Mouse (Mus musculus) midbrain, embryonic 15.5 days (tissue): ENCODE data around the gene Srebf2. TPM values are rescaled to one million over a fixed set of nuclear protein-coding genes. Genes with fewer than 3 reads are reported as not detected.

ENCODE experiments used
- ATAC-seq: fragments of 200-750 bp; cut with Nextera tagmentation; replicated peaks from 2 replicates; pipeline ENCODE4 v1.8.0; 2017; ENCODE audit warnings: moderate TSS enrichment
- H3K27ac ChIP-seq: fragments of 300-500 bp; sonication (generic); 2 replicates; pipeline ENCODE4 v1.5.1; 2015; ENCODE audit warnings: mild to moderate bottlenecking, inconsistent platforms
- H3K27me3 ChIP-seq: fragments of 300-500 bp; sonication (generic); replicated peaks from 2 replicates; pipeline ENCODE4 v1.6.1; 2015; ENCODE audit warnings: inconsistent platforms
- H3K36me3 ChIP-seq: fragments of 300-500 bp; sonication (generic); replicated peaks from 2 replicates; pipeline ENCODE4 v1.6.1; 2015; ENCODE audit warnings: inconsistent platforms
- H3K4me1 ChIP-seq: fragments of 300-500 bp; sonication (generic); 2 replicates; pipeline ENCODE4 v1.6.1; 2015; ENCODE audit warnings: inconsistent platforms
- H3K4me2 ChIP-seq: fragments of 300-500 bp; sonication (generic); 2 replicates; pipeline ENCODE4 v1.6.1; 2015; ENCODE audit warnings: inconsistent platforms, mild to moderate bottlenecking, moderate library complexity
- H3K4me3 ChIP-seq: fragments of 300-500 bp; sonication (generic); 2 replicates; pipeline ENCODE4 v1.5.1; 2015; ENCODE audit warnings: mild to moderate bottlenecking, inconsistent platforms
- H3K9ac ChIP-seq: fragments of 300-500 bp; sonication (generic); 2 replicates; pipeline ENCODE4 v1.6.1; 2015; ENCODE audit warnings: mild to moderate bottlenecking, inconsistent platforms
- H3K9me3 ChIP-seq: fragments of 300-500 bp; sonication (generic); 2 replicates; pipeline ENCODE4 v1.6.1; 2016; ENCODE audit warnings: inconsistent platforms
- WGBS: fragments of 180-500 bp; shearing (Covaris S2); methylation state at CpG from one replicate; pipeline ENCODE4 v1.1.7; 2015; ENCODE audit warnings: mixed read lengths; 5-methylcytosine and 5-hydroxymethylcytosine counted together
- polyA plus RNA-seq: library from polyadenylated mRNA; unstranded; fragments of >200 nt; fragmentation: Nextera tagmentation; extraction: Ambion mirVana; gene quantifications from 2 replicates; pipeline ENCODE4 v1.2.1, GENCODE M21; 2015

Gene Srebf2
- polyA plus RNA-seq, 1 experiment from 2014 or later: 224 TPM

DNA sequence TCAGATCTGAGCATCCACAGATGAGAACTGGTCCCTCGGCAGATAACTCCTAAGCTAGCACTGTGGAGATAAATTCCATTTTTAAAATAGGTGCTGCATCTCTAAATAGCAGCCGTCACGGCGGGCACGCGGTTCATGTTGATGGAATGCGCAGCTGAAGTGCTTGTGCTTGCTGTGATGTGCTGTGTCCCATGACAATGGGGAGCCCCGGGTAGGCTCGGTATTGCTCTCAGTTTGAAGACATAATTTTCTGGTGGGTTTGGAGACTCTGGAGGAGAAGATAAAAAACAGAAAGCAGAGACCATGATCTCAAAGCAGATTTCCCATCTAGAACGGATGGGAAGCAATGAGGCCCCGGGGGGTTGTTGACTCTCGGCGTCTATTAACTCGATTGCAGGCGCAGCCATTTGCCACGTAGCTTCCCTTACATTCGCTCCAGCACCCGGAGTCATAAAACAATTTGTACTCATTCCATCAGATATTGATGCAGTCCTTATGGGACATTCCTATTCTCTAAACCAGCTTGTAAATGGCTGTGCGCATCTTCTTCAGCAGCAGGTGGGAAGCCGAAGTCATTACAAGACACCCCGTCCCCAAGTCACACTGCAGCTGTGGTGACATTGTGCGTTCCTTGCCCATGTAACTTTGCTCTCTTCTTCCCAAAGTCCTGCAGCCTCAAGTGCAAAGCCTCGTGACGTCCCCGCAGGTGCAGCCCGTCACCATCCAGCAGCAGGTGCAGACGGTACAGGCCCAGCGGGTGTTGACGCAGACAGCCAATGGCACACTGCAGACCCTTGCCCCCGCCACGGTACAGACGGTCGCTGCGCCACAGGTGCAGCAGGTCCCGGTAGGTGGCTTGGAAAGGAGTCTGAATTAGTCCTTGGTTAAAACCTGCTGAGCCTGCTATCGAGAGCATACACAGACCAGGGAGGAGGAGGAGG, 23.7 kb downstream of the Srebf2 start:
- Histone ChIP-seq H3K9ac (no peak overlapping the region), H3K4me1 (peaks cover 23% of the 10 kb centered on the region), H3K4me2 (no peak overlapping the region), H3K27ac (no peak overlapping the region), H3K9me3 (no peaks in the 10 kb centered on the region), H3K36me3 (peaks cover 36% of the 10 kb centered on the region), H3K27me3 (no peaks in the 10 kb centered on the region), H3K4me3 (no peak overlapping the region)
- ATAC-seq: no peak
- 85% methylated on average over 36 of the region's 36 CpGs for WGBS

- no peaks in the 10 kb centered on the region for H3K9me3 ChIP-seq
- no peak overlapping the region for H3K4me2 ChIP-seq
- peaks cover 50% of the 10 kb centered on the region for H3K36me3 ChIP-seq
- 85% methylated on average over 8 of the region's 8 CpGs for WGBS
- no peak overlapping the region for H3K27ac ChIP-seq
- H3K4me3 ChIP-seq: no peak overlapping the region
- H3K4me1 ChIP-seq: peaks cover 4% of the 10 kb centered on the region; the same call in 1 of the 2 replicates
- no peak overlapping the region for H3K9ac ChIP-seq
- H3K27me3 ChIP-seq: no peaks in the 10 kb centered on the region
- no peak for ATAC-seq
These were observed 25.7 kb downstream of the Srebf2 start for GRCm38 (mm10) chr15:82172648-82173047.

DNA sequence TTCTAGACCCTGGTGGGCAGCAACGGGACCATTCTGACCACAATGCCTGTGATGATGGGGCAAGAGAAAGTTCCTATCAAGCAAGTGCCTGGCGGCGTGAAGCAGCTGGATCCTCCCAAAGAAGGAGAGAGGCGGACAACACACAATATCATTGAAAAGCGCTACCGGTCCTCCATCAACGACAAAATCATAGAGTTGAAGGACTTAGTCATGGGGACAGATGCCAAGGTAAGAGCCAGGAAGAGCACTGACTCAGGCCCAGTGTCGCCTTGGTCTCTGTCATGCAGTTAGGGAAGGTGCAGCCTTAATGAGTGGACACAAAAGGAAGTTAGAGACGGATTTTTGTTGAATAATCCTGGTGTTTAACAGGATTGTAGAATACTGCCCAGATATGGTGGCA, 28.1 kb downstream of the Srebf2 start:
- Histone ChIP-seq H3K4me2 (no peak overlapping the region), H3K9me3 (no peaks in the 10 kb centered on the region), H3K27ac (no peak overlapping the region), H3K36me3 (peaks cover 75% of the 10 kb centered on the region), H3K4me3 (no peak overlapping the region), H3K4me1 (no peaks in the 10 kb centered on the region), H3K9ac (no peak overlapping the region), H3K27me3 (no peaks in the 10 kb centered on the region)
- ATAC-seq: no peak
- WGBS: 95% methylated on average over 9 of the region's 9 CpGs

DNA sequence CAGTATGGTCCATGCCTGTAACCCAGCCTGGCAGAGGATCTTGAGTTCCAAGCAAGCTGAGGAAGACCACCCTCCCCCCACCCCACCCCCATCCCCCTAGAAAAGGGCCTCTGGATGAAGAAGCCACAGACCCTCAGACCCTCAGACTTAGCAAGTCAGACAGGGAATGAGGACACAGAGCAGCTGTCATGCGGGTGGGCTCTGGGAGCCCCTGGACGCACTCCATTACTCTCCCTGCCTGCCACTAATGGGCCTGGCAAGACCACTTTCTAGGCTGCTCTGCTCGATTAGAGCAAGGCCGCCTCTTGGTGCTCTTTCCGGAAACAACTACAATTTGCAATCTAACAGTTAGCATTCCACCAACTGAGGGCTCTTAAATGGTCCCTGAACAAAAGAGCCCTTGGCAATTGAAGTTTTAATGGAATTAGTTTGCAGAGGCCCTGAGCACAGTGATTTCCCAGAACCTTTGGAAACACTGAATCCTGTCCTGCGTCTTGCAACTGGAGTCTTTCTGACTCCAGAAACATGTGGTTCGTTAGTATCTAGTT, 30.8 kb downstream of the Srebf2 start:
- no peak overlapping the region for H3K9ac ChIP-seq
- 95% methylated on average over 7 of the region's 7 CpGs for WGBS
- no peak for ATAC-seq
- H3K4me1 ChIP-seq: no peaks in the 10 kb centered on the region
- H3K4me2 ChIP-seq: no peak overlapping the region
- H3K9me3 ChIP-seq: no peaks in the 10 kb centered on the region
- peaks cover 85% of the 10 kb centered on the region for H3K36me3 ChIP-seq
- no peak overlapping the region for H3K27ac ChIP-seq
- no peaks in the 10 kb centered on the region for H3K27me3 ChIP-seq
- H3K4me3 ChIP-seq: no peak overlapping the region

DNA sequence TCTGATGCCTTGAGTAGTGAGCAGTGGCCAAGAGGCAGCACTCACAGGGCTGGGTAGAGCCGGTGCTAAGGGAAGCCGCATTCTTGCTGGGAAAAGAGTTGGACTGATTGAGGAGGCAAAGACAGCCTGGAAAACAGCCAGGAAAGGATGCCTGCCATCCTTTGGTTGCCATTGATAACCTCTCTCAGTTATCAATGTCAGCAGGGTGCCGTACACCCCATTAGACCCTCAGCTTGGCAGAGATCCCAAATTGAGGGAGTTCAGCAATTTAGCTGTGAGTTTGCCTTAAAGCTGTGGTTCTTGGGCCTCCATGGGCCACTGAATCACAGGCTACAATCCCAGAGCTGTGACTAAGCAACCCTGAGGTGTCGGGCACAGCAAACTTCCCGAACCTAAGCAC, 34.1 kb downstream of the Srebf2 start:
- no peak overlapping the region for H3K4me3 ChIP-seq
- H3K4me2 ChIP-seq: no peak overlapping the region
- no peak for ATAC-seq
- H3K27me3 ChIP-seq: no peaks in the 10 kb centered on the region
- H3K4me1 ChIP-seq: no peaks in the 10 kb centered on the region
- no peak overlapping the region for H3K9ac ChIP-seq
- H3K9me3 ChIP-seq: no peaks in the 10 kb centered on the region
- no peak overlapping the region for H3K27ac ChIP-seq
- peaks cover 81% of the 10 kb centered on the region for H3K36me3 ChIP-seq
- WGBS: 87% methylated on average over 5 of the region's 5 CpGs

- H3K4me2 ChIP-seq: no peak overlapping the region
These were observed 35.3 kb downstream of the Srebf2 start for GRCm38 (mm10) chr15:82182311-82182710.

DNA sequence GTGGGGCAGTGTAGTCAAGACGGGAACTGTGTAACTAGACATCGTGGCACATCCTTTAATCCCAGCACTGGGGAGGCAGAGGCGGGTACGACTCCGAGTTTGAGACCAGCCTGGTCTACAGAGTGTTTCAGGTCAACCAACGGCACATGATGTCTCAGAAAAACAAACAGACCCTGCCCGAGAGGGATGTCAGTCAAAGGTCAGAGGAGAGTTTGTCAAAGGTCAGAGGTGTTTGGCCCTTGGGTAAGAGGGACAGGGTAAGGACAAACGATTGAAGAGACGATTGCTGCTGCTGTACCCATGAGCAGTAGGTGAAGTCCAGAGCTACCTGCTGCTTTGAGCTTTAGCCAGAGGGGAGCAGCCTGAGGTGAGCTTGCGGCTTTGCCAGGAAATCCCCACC, 36.6 kb downstream of the Srebf2 start:
- H3K4me3 ChIP-seq: no peak overlapping the region
- H3K4me2 ChIP-seq: no peak overlapping the region
- H3K9me3 ChIP-seq: no peaks in the 10 kb centered on the region
- no peak overlapping the region for H3K9ac ChIP-seq
- WGBS: 86% methylated on average over 10 of the region's 10 CpGs
- H3K36me3 ChIP-seq: peaks cover 85% of the 10 kb centered on the region
- ATAC-seq: no peak
- no peak overlapping the region for H3K27ac ChIP-seq
- H3K27me3 ChIP-seq: no peaks in the 10 kb centered on the region
- no peaks in the 10 kb centered on the region for H3K4me1 ChIP-seq

More at GRCm38 (mm10) chr15:82182311-82182710, 35.3 kb downstream of the Srebf2 start:
- Histone ChIP-seq H3K9ac (no peak overlapping the region), H3K36me3 (peaks cover 86% of the 10 kb centered on the region), H3K4me1 (no peaks in the 10 kb centered on the region), H3K4me3 (no peak overlapping the region), H3K27ac (no peak overlapping the region), H3K27me3 (no peaks in the 10 kb centered on the region), H3K9me3 (no peaks in the 10 kb centered on the region)
- no peak for ATAC-seq
- WGBS: 97% methylated on average over 4 of the region's 4 CpGs

DNA sequence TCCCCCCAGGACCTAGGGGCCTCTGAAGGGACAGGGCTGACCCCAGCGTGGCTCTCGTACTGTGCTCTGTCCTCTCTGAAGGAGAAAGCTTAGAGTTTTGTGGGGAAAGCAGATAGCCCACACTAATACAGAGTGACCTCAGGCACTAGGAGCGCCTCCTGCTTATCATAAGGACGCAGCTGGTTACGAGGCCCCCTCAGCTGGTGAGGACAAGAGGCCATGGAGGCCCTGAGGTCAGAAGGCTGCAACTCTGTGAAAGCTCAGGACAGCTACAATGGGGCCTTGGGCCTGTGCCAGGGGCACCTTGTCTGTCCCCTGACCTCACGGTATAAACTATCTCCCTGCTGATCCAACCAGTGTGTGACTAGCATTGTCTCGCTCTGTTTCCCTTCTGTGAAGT, 37.2 kb downstream of the Srebf2 start:
- no peak overlapping the region for H3K27ac ChIP-seq
- no peak overlapping the region for H3K9ac ChIP-seq
- no peaks in the 10 kb centered on the region for H3K27me3 ChIP-seq
- H3K36me3 ChIP-seq: peaks cover 82% of the 10 kb centered on the region
- H3K4me2 ChIP-seq: no peak overlapping the region
- no peak overlapping the region for H3K4me3 ChIP-seq
- no peaks in the 10 kb centered on the region for H3K4me1 ChIP-seq
- no peak for ATAC-seq
- H3K9me3 ChIP-seq: no peaks in the 10 kb centered on the region
- 83% methylated on average over 7 of the region's 7 CpGs for WGBS

DNA sequence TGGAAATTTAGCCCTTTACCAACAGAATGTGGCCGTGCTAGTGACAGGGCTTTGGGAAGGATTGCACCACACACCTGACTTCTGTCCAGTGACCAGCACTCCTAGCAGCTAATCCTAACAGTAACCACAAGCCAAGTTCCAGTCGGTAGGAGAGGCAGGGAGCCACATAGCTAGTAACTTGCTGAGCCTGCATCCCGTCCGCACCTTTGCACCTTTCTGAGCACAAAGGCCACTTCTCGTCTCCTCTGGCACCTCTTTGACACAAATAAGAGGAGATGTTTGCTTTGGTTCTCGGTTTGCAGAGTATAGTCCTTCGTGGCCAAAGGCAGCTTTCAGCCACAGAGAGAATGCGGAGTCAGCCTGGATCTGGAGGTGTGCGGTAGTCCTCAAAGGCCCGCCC, 37.7 kb downstream of the Srebf2 start:
- 91% methylated on average over 10 of the region's 10 CpGs for WGBS

DNA sequence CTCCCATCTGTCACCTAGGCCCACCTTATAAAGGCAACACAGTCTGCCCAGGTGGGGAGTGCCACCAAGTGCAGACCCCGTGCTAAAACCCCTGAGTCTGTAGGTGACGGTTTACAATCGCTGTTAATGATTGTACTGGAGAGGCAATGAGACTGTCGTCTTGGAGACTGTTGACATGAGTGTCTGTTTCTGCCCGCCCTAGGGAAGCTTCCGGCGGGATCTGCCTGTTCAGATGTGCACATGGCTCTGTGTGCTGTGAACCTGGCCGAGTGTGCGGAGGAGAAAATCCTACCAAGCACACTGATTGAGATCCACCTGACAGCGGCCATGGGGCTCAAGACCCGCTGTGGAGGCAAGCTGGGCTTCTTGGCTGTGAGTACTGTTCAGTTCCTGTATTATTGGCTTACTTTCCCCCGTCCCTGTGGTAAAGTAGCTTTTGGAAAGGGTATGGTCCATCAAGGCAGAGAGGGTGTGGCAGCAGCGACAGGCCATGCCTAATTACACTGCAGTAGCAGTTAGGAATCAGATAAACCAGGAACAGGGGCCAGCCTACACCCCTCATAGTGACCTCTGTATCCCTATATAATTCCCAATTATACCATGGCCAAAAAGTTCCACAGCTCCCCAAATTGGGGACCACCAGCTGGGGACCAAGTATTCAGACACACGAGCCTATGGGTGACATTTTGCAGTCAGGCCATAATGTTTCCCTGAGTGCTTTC, 38.2 kb downstream of the Srebf2 start:
- Histone ChIP-seq H3K4me1 (no peaks in the 10 kb centered on the region), H3K9me3 (no peaks in the 10 kb centered on the region), H3K4me3 (no peak overlapping the region), H3K27me3 (no peaks in the 10 kb centered on the region), H3K9ac (no peak overlapping the region), H3K27ac (no peak overlapping the region), H3K4me2 (no peak overlapping the region), H3K36me3 (peaks cover 72% of the 10 kb centered on the region)
- no peak for ATAC-seq
- 89% methylated on average over 14 of the region's 14 CpGs for WGBS

More for the DNA sequence above, 37.7 kb downstream of the Srebf2 start:
- H3K9ac ChIP-seq: no peak overlapping the region
- H3K4me1 ChIP-seq: no peaks in the 10 kb centered on the region
- ATAC-seq: no peak
- H3K36me3 ChIP-seq: peaks cover 77% of the 10 kb centered on the region
- no peaks in the 10 kb centered on the region for H3K27me3 ChIP-seq
- no peak overlapping the region for H3K4me3 ChIP-seq
- no peak overlapping the region for H3K4me2 ChIP-seq
- H3K27ac ChIP-seq: no peak overlapping the region
- no peaks in the 10 kb centered on the region for H3K9me3 ChIP-seq

DNA sequence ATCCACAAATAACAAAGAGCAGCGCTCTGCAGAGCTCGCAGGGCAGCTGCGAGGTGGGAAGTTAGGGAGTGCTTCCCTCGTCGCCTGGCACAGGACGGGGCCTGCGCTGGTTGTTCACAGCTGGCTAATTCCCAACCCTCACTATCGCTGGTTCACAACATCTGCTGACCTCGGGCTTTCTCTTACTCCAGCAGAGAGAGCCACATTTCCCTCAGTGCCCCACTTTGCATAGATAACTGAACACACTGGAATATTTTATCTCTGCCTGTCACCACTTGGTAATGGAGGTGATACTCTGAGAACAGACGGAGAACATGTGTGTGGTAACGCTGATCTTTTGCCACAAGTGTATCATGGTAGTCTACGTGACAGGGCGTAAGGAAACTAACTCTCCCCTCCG, 39.1 kb downstream of the Srebf2 start:
- no peak overlapping the region for H3K4me2 ChIP-seq
- H3K27ac ChIP-seq: no peak overlapping the region
- no peaks in the 10 kb centered on the region for H3K4me1 ChIP-seq
- no peak overlapping the region for H3K4me3 ChIP-seq
- no peaks in the 10 kb centered on the region for H3K9me3 ChIP-seq
- 90% methylated on average over 14 of the region's 14 CpGs for WGBS
- peaks cover 63% of the 10 kb centered on the region for H3K36me3 ChIP-seq
- H3K9ac ChIP-seq: no peak overlapping the region
- no peaks in the 10 kb centered on the region for H3K27me3 ChIP-seq
- no peak for ATAC-seq

- Histone ChIP-seq H3K4me3 (no peak overlapping the region), H3K27ac (no peak overlapping the region), H3K4me1 (no peaks in the 10 kb centered on the region), H3K4me2 (no peak overlapping the region), H3K9me3 (no peaks in the 10 kb centered on the region), H3K36me3 (peaks cover 63% of the 10 kb centered on the region), H3K27me3 (no peaks in the 10 kb centered on the region), H3K9ac (no peak overlapping the region)
- 91% methylated on average over 5 of the region's 5 CpGs for WGBS
- no peak for ATAC-seq
These were observed 40.0 kb downstream of the Srebf2 start for GRCm38 (mm10) chr15:82186931-82187330.
